Mouse (Mus musculus) C2C12 (cell line): ENCODE measurements around the gene Frmd4a.

Experiments used
- CEBPB ChIP-seq: IDR thresholded peaks from one replicate; pipeline ENCODE4 v1.6.1; 2011; ENCODE audit warnings: low read depth, mild to moderate bottlenecking, control low read depth, moderate library complexity
- CTCF ChIP-seq: IDR thresholded peaks from one replicate; pipeline ENCODE4 v1.5.1; 2011; ENCODE audit not compliant: control insufficient read depth, insufficient read depth, insufficient read length
- MAX ChIP-seq: IDR thresholded peaks from one replicate; pipeline ENCODE4 v1.6.1; 2011; ENCODE audit warnings: mild to moderate bottlenecking, control low read depth
- MYOG ChIP-seq: IDR thresholded peaks from one replicate; pipeline ENCODE4 v1.6.1; 2011; ENCODE audit not compliant: control insufficient read depth, insufficient read length; ENCODE audit errors: extremely low read depth

GRCm38 (mm10) chr2:4630197-4630835 lies 612.8 kb downstream of the Frmd4a start:
- no peak for TF ChIP-seq CEBPB
- no peak for TF ChIP-seq MAX
- no peak for TF ChIP-seq CTCF
- no peak for TF ChIP-seq MYOG
